Mouse (Mus musculus) forebrain, embryonic 14.5 days (tissue): ENCODE results near the gene Olfr575. TPM values are rescaled to one million over a fixed set of nuclear protein-coding genes. Genes with fewer than 3 reads are reported as not detected.

Experiments
- ATAC-seq: fragments of 200-750 bp; cut with Nextera tagmentation; 2 replicates; pipeline ENCODE4 v1.8.0; 2017; ENCODE audit warnings: mild to moderate bottlenecking, moderate library complexity
- DNase-seq: peaks from one replicate; pipeline ENCODE4 v3.0.0-alpha.2; 2015; ENCODE audit warnings: low spot score
- H3K27ac ChIP-seq: fragments of 300-500 bp; sonication (generic); 2 replicates; pipeline ENCODE4 v1.5.1; 2014; ENCODE audit warnings: low read depth, mild to moderate bottlenecking, control low read depth, low read length, moderate library complexity
- H3K27me3 ChIP-seq: fragments of 300-500 bp; sonication (generic); replicated peaks from 2 replicates; pipeline ENCODE4 v1.6.1; 2014; ENCODE audit warnings: low read length, control low read depth, mixed read lengths; ENCODE audit not compliant: control insufficient read depth, insufficient read depth
- H3K36me3 ChIP-seq: fragments of 300-500 bp; sonication (generic); 2 replicates; pipeline ENCODE4 v1.6.1; 2014; ENCODE audit warnings: low read length, control low read depth; ENCODE audit not compliant: control insufficient read depth, insufficient read depth
- H3K4me1 ChIP-seq: fragments of 300-500 bp; sonication (generic); 2 replicates; pipeline ENCODE4 v1.6.1; 2014; ENCODE audit warnings: antibody characterized with exemption, low read length, control low read depth; ENCODE audit not compliant: control insufficient read depth, insufficient read depth
- H3K4me2 ChIP-seq: fragments of 300-500 bp; sonication (generic); 2 replicates; pipeline ENCODE4 v1.6.1; 2014; ENCODE audit warnings: mild to moderate bottlenecking, control low read depth, low read length
- H3K4me3 ChIP-seq: fragments of 300-500 bp; sonication (generic); 2 replicates; pipeline ENCODE4 v1.5.1; 2014; ENCODE audit warnings: low read depth, low read length, control low read depth
- H3K9ac ChIP-seq: fragments of 300-500 bp; sonication (generic); 2 replicates; pipeline ENCODE4 v1.6.1; 2014; ENCODE audit warnings: mild to moderate bottlenecking, low read length, control low read depth, moderate library complexity
- H3K9me3 ChIP-seq: fragments of 300-500 bp; sonication (generic); replicated peaks from 2 replicates; pipeline ENCODE4 v1.6.1; 2016; ENCODE audit warnings: low read length, control low read depth, mixed read lengths; ENCODE audit not compliant: control insufficient read depth
- WGBS: fragments of 180-500 bp; shearing (Covaris S2); extraction: QIAGEN DNeasy Blood & Tissue Kit; methylation state at CpG from one replicate; pipeline ENCODE4 v1.1.7; 2014; 5-methylcytosine and 5-hydroxymethylcytosine counted together
- polyA plus RNA-seq: library from polyadenylated mRNA; unstranded; fragments of >200 nt; fragmentation: Nextera tagmentation; extraction: Ambion mirVana; gene quantifications from 2 replicates; pipeline ENCODE4 v1.2.1, GENCODE M21; 2014

Gene Olfr575
- not detected in 2 replicates for polyA plus RNA-seq

DNA sequence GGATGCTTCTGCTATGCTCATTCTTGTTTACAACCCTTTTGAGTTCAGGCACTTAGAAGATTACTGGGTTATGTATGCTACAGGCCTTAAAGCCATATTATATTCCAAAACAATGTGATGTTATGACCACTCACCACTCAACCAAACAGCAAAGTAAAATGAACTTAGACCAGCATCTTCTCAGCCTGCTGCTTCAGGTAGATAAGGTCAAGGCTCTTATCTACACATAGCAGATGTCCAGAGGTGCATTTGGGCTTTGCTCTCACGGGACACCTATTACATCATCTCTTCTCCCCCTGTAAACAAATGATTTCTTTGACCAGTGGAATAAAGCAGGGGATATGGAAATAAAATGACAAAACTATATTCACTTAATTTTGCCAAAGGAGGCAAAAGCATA is at the start of gene Olfr575:
Gene Olfr575, minus strand, starts transcription at position 183 of the 400 bp plus-strand sequence.
- Histone ChIP-seq H3K27ac (no peak within 1 kb of the TSS), H3K4me2 (no peak within 1 kb of the TSS), H3K9me3 (no peaks in the 10 kb centered on the region), H3K27me3 (no peaks in the 10 kb centered on the region), H3K9ac (no peak within 1 kb of the TSS), H3K4me1 (no peaks in the 10 kb centered on the region), H3K4me3 (no peak within 1 kb of the TSS), H3K36me3 (no peaks in the 10 kb centered on the region)
- ATAC-seq (no peak), DNase-seq (no peak)
- 70% methylated on average over 1 of the region's 1 CpGs for WGBS

DNA sequence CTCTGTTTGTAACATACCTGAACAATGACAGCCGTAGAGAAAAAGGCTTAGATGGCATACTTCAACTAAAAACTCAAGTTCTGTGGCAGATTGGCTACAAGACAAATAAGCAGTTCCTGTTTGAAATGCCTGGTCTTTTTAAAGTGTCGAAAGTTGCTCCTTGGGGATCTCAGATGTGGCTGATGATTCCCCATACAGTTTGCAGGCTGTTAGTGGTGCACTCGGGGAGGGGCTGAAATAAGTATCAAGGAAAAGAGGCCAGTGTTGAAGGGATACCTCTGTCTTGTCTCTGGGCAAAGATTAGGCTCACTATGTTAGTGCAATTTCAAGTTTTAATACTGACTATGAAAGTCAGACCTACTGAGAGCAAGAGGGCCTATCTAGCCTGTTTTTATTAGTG is 30.6 kb upstream of the Olfr575 start, which contains the start of gene Olfr578:
Gene Olfr578, minus strand, starts transcription at position 101 of the 400 bp plus-strand sequence.
- H3K27me3 ChIP-seq = no peaks in the 10 kb centered on the region
- ATAC-seq (no peak), DNase-seq (no peak)
- H3K9me3 ChIP-seq = no peaks in the 10 kb centered on the region
- no peak within 1 kb of the TSS for H3K9ac ChIP-seq
- H3K4me3 ChIP-seq = no peak within 1 kb of the TSS
- H3K27ac ChIP-seq = no peak within 1 kb of the TSS
- no peaks in the 10 kb centered on the region for H3K36me3 ChIP-seq
- WGBS = 83% methylated on average over 3 of the region's 3 CpGs
- no peak within 1 kb of the TSS for H3K4me2 ChIP-seq
- H3K4me1 ChIP-seq = no peaks in the 10 kb centered on the region

DNA sequence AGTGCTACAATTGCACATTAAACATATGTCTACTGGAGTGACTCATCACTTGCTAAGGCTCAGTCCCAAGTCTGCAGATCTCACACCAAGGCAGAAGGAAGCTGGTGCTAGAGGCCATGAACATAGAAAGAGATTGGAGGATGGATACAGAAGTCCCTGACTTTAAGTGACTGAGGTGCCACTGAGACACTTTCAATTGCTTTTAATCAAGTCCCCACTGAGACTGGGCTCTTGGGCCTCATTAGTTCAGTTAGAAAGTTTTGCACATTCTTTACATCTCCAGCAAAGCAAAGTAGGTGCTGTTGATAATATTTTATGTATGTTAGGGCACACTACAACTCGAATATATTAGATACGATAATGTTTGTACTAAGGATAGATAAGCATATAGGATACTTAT is 17.3 kb upstream of the Olfr575 start, which contains the start of gene Olfr577:
Gene Olfr577, minus strand, starts transcription at position 101 of the 400 bp plus-strand sequence.
- Histone ChIP-seq H3K9me3 (no peaks in the 10 kb centered on the region), H3K27me3 (no peaks in the 10 kb centered on the region), H3K4me3 (no peak within 1 kb of the TSS), H3K4me1 (no peaks in the 10 kb centered on the region), H3K4me2 (no peak within 1 kb of the TSS), H3K27ac (no peak within 1 kb of the TSS), H3K36me3 (no peaks in the 10 kb centered on the region), H3K9ac (no peak within 1 kb of the TSS)
- no peak for DNase-seq
- WGBS = 83% methylated on average over 2 of the region's 2 CpGs
- ATAC-seq = no peak

DNA sequence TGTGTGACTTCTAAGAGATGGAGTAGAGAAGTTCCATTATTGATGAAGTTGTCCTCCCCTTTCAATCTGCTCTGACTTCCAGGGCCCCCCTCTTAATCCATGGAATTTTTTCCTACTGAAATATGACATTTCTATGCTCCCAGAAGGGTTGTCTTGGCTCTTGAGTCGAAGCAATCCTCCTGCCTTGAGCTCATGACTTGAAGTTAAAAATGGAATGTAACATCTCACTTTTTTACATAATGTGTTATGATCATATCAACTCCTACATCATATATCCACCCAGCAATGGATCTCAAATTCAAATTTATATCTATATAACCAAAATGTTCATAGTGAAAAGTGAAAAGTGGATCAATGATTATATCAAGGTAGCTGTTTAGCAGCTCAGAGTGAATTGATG is 15.8 kb upstream of the Olfr575 start:
- Histone ChIP-seq H3K9me3 (no peaks in the 10 kb centered on the region), H3K27me3 (no peaks in the 10 kb centered on the region), H3K4me2 (no peak overlapping the region), H3K4me1 (no peaks in the 10 kb centered on the region), H3K9ac (no peak overlapping the region), H3K27ac (no peak overlapping the region), H3K4me3 (no peak overlapping the region), H3K36me3 (no peaks in the 10 kb centered on the region)
- no peak for DNase-seq
- WGBS = 40% methylated on average over 1 of the region's 1 CpGs
- no peak for ATAC-seq

DNA sequence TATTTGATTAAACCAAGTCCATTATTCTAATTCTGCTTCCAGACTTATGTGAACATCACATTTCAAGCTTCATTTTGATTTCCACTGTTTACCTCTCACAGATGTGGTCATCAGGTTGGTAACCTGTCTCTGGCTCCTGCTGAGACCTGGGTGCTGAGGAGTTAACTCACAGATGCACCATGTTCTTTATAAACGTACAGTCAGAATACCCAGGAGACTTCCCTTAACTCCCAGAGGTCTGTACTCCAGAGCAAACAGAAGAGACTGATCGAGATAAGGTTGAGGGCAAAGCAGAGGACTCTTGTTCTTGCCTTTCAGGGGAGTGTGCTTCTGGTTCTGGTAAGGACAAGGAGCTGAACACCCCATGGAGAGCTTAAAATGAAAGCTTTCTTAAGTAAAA is 3.8 kb upstream of the Olfr575 start, which contains the start of gene Olfr576:
Gene Olfr576, plus strand, starts transcription at position 301 of the 400 bp plus-strand sequence.
- H3K36me3 ChIP-seq = no peaks in the 10 kb centered on the region
- no peak within 1 kb of the TSS for H3K4me2 ChIP-seq
- no peak within 1 kb of the TSS for H3K27ac ChIP-seq
- no peaks in the 10 kb centered on the region for H3K4me1 ChIP-seq
- H3K9me3 ChIP-seq = no peaks in the 10 kb centered on the region
- H3K9ac ChIP-seq = no peak within 1 kb of the TSS
- WGBS = 66% methylated on average over 2 of the region's 2 CpGs
- no peak for ATAC-seq
- H3K27me3 ChIP-seq = no peaks in the 10 kb centered on the region
- no peak for DNase-seq
- H3K4me3 ChIP-seq = no peak within 1 kb of the TSS

DNA sequence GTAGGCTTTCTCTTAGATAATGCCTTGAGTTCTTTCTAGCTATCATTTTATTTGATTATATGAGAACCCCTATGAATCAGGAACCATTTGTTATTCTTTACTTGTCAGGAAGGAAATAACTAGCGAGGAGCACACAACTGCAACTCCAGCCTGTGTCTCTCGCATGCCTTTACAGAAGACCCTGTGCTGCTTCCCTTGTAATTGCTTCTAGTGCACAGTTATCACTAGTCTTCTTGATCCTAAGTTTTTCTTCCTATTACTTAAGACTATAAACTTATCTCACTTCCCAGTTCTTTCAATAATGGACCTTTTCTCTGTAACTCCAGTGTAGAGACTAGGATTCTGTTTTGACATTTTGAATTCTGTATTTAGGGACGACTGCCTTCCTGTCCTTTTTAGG is 438 bp downstream of the Olfr575 start:
- H3K36me3 ChIP-seq = no peaks in the 10 kb centered on the region
- no peaks in the 10 kb centered on the region for H3K4me1 ChIP-seq
- ATAC-seq (no peak), DNase-seq (no peak)
- H3K9ac ChIP-seq = no peak overlapping the region
- no peak overlapping the region for H3K4me3 ChIP-seq
- H3K27me3 ChIP-seq = no peaks in the 10 kb centered on the region
- 85% methylated on average over 3 of the region's 3 CpGs for WGBS
- no peak overlapping the region for H3K4me2 ChIP-seq
- no peaks in the 10 kb centered on the region for H3K9me3 ChIP-seq
- no peak overlapping the region for H3K27ac ChIP-seq

DNA sequence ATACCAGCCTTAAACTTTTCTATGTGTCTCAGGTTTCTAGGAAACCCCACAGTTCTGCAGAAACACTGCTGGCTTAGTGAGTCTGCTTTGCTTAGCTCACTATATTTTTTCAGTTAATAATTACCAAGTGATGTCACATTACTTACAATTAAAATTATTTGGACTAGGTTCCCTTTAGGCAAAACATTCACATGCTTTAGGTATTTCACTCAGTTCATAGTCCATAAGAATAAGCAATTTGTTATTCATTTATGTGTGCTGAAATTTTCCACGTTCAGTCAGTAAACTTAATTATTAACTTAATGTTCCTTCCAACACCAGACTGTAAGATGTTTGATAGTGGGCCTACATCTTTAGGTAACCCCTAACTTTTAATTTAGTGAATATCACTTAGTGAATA is 7.8 kb downstream of the Olfr575 start:
- WGBS = 72% methylated on average over 1 of the region's 1 CpGs
- H3K27me3 ChIP-seq = no peaks in the 10 kb centered on the region
- H3K27ac ChIP-seq = no peak overlapping the region
- H3K4me2 ChIP-seq = no peak overlapping the region
- no peaks in the 10 kb centered on the region for H3K9me3 ChIP-seq
- H3K36me3 ChIP-seq = no peaks in the 10 kb centered on the region
- ATAC-seq (no peak), DNase-seq (no peak)
- H3K9ac ChIP-seq = no peak overlapping the region
- no peaks in the 10 kb centered on the region for H3K4me1 ChIP-seq
- H3K4me3 ChIP-seq = no peak overlapping the region

DNA sequence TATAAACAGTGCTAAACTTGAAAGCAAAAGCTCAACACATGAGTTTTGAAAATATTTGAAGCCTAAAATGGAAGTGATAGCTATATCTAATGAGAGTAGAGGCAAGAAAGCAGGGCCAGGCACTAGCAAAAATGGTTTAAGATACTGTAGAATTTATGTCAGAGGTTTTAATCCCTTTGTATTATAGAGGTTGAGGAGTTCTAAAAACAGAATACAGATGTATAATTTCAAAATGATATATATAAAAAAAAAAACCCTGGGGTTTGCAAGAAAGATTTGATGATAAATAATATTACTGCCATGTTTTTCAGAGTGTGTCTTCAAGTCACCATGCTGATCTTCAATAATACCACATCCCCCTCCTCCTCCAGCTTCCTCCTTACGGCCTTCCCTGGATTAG is 10.4 kb downstream of the Olfr575 start, which contains the start of gene Olfr574:
Gene Olfr574, plus strand, starts transcription at position 301 of the 400 bp plus-strand sequence.
- Histone ChIP-seq H3K27ac (no peak within 1 kb of the TSS), H3K4me3 (no peak within 1 kb of the TSS), H3K4me1 (no peaks in the 10 kb centered on the region), H3K27me3 (no peaks in the 10 kb centered on the region), H3K9me3 (no peaks in the 10 kb centered on the region), H3K9ac (no peak within 1 kb of the TSS), H3K4me2 (no peak within 1 kb of the TSS), H3K36me3 (no peaks in the 10 kb centered on the region)
- ATAC-seq = no peak
- WGBS = 100% methylated on average over 1 of the region's 1 CpGs
- DNase-seq = no peak

DNA sequence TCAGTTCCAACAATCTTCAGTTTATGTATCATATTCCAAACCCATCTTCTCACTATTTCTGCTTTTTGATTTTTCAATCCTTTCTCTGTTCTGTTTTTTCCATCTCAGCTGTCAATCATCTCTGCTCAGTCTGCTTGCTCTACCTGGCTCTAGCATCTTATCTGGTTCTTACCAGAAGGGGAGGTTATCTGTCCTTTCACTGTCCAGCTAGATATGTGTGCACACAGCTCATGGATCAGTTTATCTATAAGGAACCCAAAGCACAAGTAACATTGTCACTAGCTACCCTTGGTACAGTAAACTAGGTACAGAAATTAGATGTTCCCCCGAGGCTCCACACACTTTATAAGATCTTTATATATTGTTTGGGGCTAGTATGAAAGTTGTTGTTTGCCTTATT is 15.2 kb downstream of the Olfr575 start:
- DNase-seq (no peak), ATAC-seq (no peak)
- Histone ChIP-seq H3K27me3 (no peaks in the 10 kb centered on the region), H3K4me3 (no peak overlapping the region), H3K9me3 (no peaks in the 10 kb centered on the region), H3K36me3 (no peaks in the 10 kb centered on the region), H3K9ac (no peak overlapping the region), H3K4me2 (no peak overlapping the region), H3K27ac (no peak overlapping the region), H3K4me1 (no peaks in the 10 kb centered on the region)
- WGBS = 79% methylated on average over 1 of the region's 1 CpGs
